Mouse (Mus musculus) midbrain, postnatal 0 days (tissue): ENCODE measurements around the gene Rad51b. TPM values are rescaled to one million over a fixed set of nuclear protein-coding genes. Genes with fewer than 3 reads are reported as not detected.

Experiments
- ATAC-seq: fragments of 200-750 bp; cut with Nextera tagmentation; 2 replicates; pipeline ENCODE4 v1.8.0; 2017; ENCODE audit warnings: moderate number of reproducible peaks, mild to moderate bottlenecking, moderate TSS enrichment, moderate library complexity; ENCODE audit not compliant: low FRiP score
- DNase-seq: peaks from one replicate; pipeline ENCODE4 v3.0.0-alpha.2; 2015; ENCODE audit warnings: low spot score
- H3K27ac ChIP-seq: fragments of 300-500 bp; sonication (generic); 2 replicates; pipeline ENCODE4 v1.5.1; 2014; ENCODE audit warnings: low read depth, mild to moderate bottlenecking, low read length, mixed read lengths
- H3K27me3 ChIP-seq: fragments of 300-500 bp; sonication (generic); 2 replicates; pipeline ENCODE4 v1.6.1; 2014; ENCODE audit warnings: low read length, control low read depth, mixed read lengths; ENCODE audit not compliant: insufficient read depth
- H3K36me3 ChIP-seq: fragments of 300-500 bp; sonication (generic); 2 replicates; pipeline ENCODE4 v1.6.1; 2014; ENCODE audit warnings: low read length, control low read depth, mixed read lengths; ENCODE audit not compliant: insufficient read depth
- H3K4me1 ChIP-seq: fragments of 300-500 bp; sonication (generic); 2 replicates; pipeline ENCODE4 v1.6.1; 2014; ENCODE audit warnings: mild to moderate bottlenecking, control low read depth, antibody characterized with exemption, low read length, mixed read lengths; ENCODE audit not compliant: insufficient read depth
- H3K4me2 ChIP-seq: fragments of 300-500 bp; sonication (generic); 2 replicates; pipeline ENCODE4 v1.6.1; 2014; ENCODE audit warnings: low read depth, mild to moderate bottlenecking, low read length, mixed read lengths; ENCODE audit not compliant: poor library complexity, severe bottlenecking
- H3K4me3 ChIP-seq: fragments of 300-500 bp; sonication (generic); 2 replicates; pipeline ENCODE4 v1.5.1; 2014; ENCODE audit warnings: low read depth, mild to moderate bottlenecking, low read length, moderate library complexity
- H3K9ac ChIP-seq: fragments of 300-500 bp; sonication (generic); replicated peaks from 2 replicates; pipeline ENCODE4 v1.6.1; 2014; ENCODE audit warnings: mild to moderate bottlenecking, low read length, moderate library complexity, mixed read lengths; ENCODE audit not compliant: poor library complexity, severe bottlenecking
- H3K9me3 ChIP-seq: fragments of 300-500 bp; sonication (generic); 2 replicates; pipeline ENCODE4 v1.6.1; 2016; ENCODE audit warnings: low read length, control low read depth
- CTCF ChIP-seq: IDR thresholded peaks from 2 replicates; pipeline ENCODE4 v1.5.1; 2016; ENCODE audit warnings: antibody characterized with exemption, mild to moderate bottlenecking
- WGBS: fragments of 180-500 bp; shearing (Covaris S2); extraction: QIAGEN DNeasy Blood & Tissue Kit; methylation state at CpG from one replicate; pipeline ENCODE4 v1.1.7; 2014; 5-methylcytosine and 5-hydroxymethylcytosine counted together
- polyA plus RNA-seq: library from polyadenylated mRNA; unstranded; fragments of >200 nt; fragmentation: Nextera tagmentation; extraction: Ambion mirVana; gene quantifications from 2 replicates; pipeline ENCODE4 v1.2.1, GENCODE M21; 2015
- total RNA-seq: library from RNA; depleted of rRNA; stranded (reverse); fragments of >200 nt; gene quantifications from 2 replicates; pipeline ENCODE4 v1.2.3, GENCODE M21; 2014

Rad51b gene
- total and polyA plus RNA-seq, 2 experiments from 2014 or later: 0.22 to 0.74 TPM

GRCm38 (mm10) chr12:79272604-79273003, 24.5 kb upstream of the Rad51b start:
- ATAC-seq: no peak
- no peak for DNase-seq
- 92% methylated on average over 4 of the region's 4 CpGs for WGBS
- Histone ChIP-seq H3K9me3 (no peaks in the 10 kb centered on the region), H3K4me1 (no peaks in the 10 kb centered on the region), H3K4me3 (no peak overlapping the region), H3K9ac (no peak overlapping the region), H3K4me2 (no peak overlapping the region), H3K27me3 (no peaks in the 10 kb centered on the region), H3K36me3 (peaks cover 86% of the 10 kb centered on the region), H3K27ac (no peak overlapping the region)
- no peak for TF ChIP-seq CTCF

GRCm38 (mm10) chr12:79279513-79280115, 17.5 kb upstream of the Rad51b start:
- H3K4me2 ChIP-seq: no peak overlapping the region
- no peak overlapping the region for H3K27ac ChIP-seq
- TF ChIP-seq CTCF: no peak
- H3K36me3 ChIP-seq: peaks cover 81% of the 10 kb centered on the region
- H3K4me1 ChIP-seq: no peaks in the 10 kb centered on the region
- H3K9ac ChIP-seq: no peak overlapping the region
- ATAC-seq (no peak), DNase-seq (no peak)
- H3K27me3 ChIP-seq: no peaks in the 10 kb centered on the region
- H3K9me3 ChIP-seq: no peaks in the 10 kb centered on the region
- 93% methylated on average over 13 of the region's 13 CpGs for WGBS
- H3K4me3 ChIP-seq: no peak overlapping the region

GRCm38 (mm10) chr12:79282595-79282994, 14.5 kb upstream of the Rad51b start:
- ATAC-seq (no peak), DNase-seq (no peak)
- H3K9ac ChIP-seq: no peak overlapping the region
- H3K27me3 ChIP-seq: no peaks in the 10 kb centered on the region
- TF ChIP-seq CTCF: no peak
- no peaks in the 10 kb centered on the region for H3K4me1 ChIP-seq
- H3K4me2 ChIP-seq: no peak overlapping the region
- H3K4me3 ChIP-seq: no peak overlapping the region
- no peaks in the 10 kb centered on the region for H3K9me3 ChIP-seq
- H3K27ac ChIP-seq: no peak overlapping the region
- 92% methylated on average over 8 of the region's 8 CpGs for WGBS
- peaks cover 81% of the 10 kb centered on the region for H3K36me3 ChIP-seq

- no peak overlapping the region for H3K9ac ChIP-seq
- no peaks in the 10 kb centered on the region for H3K27me3 ChIP-seq
- no peak overlapping the region for H3K27ac ChIP-seq
- H3K4me1 ChIP-seq: no peaks in the 10 kb centered on the region
- H3K4me3 ChIP-seq: no peak overlapping the region
- no peak overlapping the region for H3K4me2 ChIP-seq
- 87% methylated on average over 6 of the region's 6 CpGs for WGBS
- TF ChIP-seq CTCF: no peak
- no peaks in the 10 kb centered on the region for H3K9me3 ChIP-seq
- DNase-seq (no peak), ATAC-seq (no peak)
- peaks cover 7% of the 10 kb centered on the region; the same call in 1 of the 2 replicates for H3K36me3 ChIP-seq
These were observed 4.2 kb upstream of the Rad51b start for GRCm38 (mm10) chr12:79292874-79293273.

GRCm38 (mm10) chr12:79296126-79296816, 811 bp upstream of the Rad51b start, which contains the start of gene Zfyve26:
Gene Zfyve26 (minus strand): TSS chr12:79296304.
- Histone ChIP-seq H3K36me3 (peaks cover 4% of the 10 kb centered on the region; the same call in 1 of the 2 replicates), H3K4me1 (no peaks in the 10 kb centered on the region), H3K9me3 (no peaks in the 10 kb centered on the region), H3K27me3 (no peaks in the 10 kb centered on the region), H3K27ac (peak within 1 kb of the TSS; percentile 48; the same call in 1 of the 2 replicates), H3K4me3 (peak within 1 kb of the TSS; percentile 51), H3K4me2 (peak within 1 kb of the TSS; percentile 85), H3K9ac (peak within 1 kb of the TSS; percentile 52)
- TF ChIP-seq CTCF: peak; percentile 65
- under 1% methylated on average over 29 of the region's 29 CpGs for WGBS
- ATAC-seq: peak; percentile 97
- DNase-seq: peak; percentile 98
